Mouse (Mus musculus): Measurements from ENCODE around the gene Slc29a4. TPM values are rescaled to one million over a fixed set of nuclear protein-coding genes. Genes with fewer than 3 reads are reported as not detected.

The Slc29a4 gene
- polyA plus RNA-seq, 1 experiment from 2014 or later, result 50.9 TPM

GRCm38 (mm10) chr5:142719897-142720296 lies 27.6 kb downstream of the Slc29a4 start:
- no peak for ATAC-seq
- Histone ChIP-seq H3K9ac (no peak overlapping the region), H3K27ac (no peak overlapping the region), H3K4me2 (no peak overlapping the region), H3K27me3 (no peaks in the 10 kb centered on the region), H3K4me1 (peaks cover 4% of the 10 kb centered on the region; the same call in 1 of the 2 replicates), H3K4me3 (no peak overlapping the region), H3K9me3 (replicated peaks) (no peaks in the 10 kb centered on the region), H3K36me3 (ENCODE audit: poor library complexity, severe bottlenecking) (peaks cover 67% of the 10 kb centered on the region)
- WGBS, result 91% methylated on average over 13 of the region's 13 CpGs

GRCm38 (mm10) chr5:142723520-142724133 lies 31.3 kb downstream of the Slc29a4 start:
- no peaks in the 10 kb centered on the region for H3K9me3 ChIP-seq (replicated peaks)
- H3K27me3 ChIP-seq, result no peaks in the 10 kb centered on the region
- no peak overlapping the region; the same call in 1 of the 2 replicates for H3K27ac ChIP-seq
- no peak overlapping the region for H3K9ac ChIP-seq
- H3K4me2 ChIP-seq, result no peak overlapping the region
- peaks cover 81% of the 10 kb centered on the region for H3K36me3 ChIP-seq (ENCODE audit: poor library complexity, severe bottlenecking)
- peaks cover 4% of the 10 kb centered on the region; the same call in 1 of the 2 replicates for H3K4me1 ChIP-seq
- peak; percentile 70 for ATAC-seq
- H3K4me3 ChIP-seq, result no peak overlapping the region
- WGBS, result 13% methylated on average over 7 of the region's 7 CpGs

- WGBS, result 93% methylated on average over 7 of the region's 7 CpGs
These were observed 32.0 kb downstream of the Slc29a4 start for GRCm38 (mm10) chr5:142724265-142724664.

GRCm38 (mm10) chr5:142726748-142727147 lies 34.4 kb downstream of the Slc29a4 start:
- Histone ChIP-seq H3K4me2 (no peak overlapping the region), H3K4me1 (peaks cover 4% of the 10 kb centered on the region; the same call in 1 of the 2 replicates), H3K27me3 (no peaks in the 10 kb centered on the region), H3K9me3 (replicated peaks) (no peaks in the 10 kb centered on the region), H3K4me3 (no peak overlapping the region), H3K27ac (peak overlapping the region; percentile 40; the same call in 1 of the 2 replicates), H3K9ac (no peak overlapping the region), H3K36me3 (ENCODE audit: poor library complexity, severe bottlenecking) (peaks cover 85% of the 10 kb centered on the region)
- 90% methylated on average over 6 of the region's 6 CpGs for WGBS
- ATAC-seq, result no peak

More at GRCm38 (mm10) chr5:142724265-142724664, 32.0 kb downstream of the Slc29a4 start:
- no peaks in the 10 kb centered on the region for H3K27me3 ChIP-seq
- no peak for ATAC-seq
- peaks cover 4% of the 10 kb centered on the region; the same call in 1 of the 2 replicates for H3K4me1 ChIP-seq
- peaks cover 81% of the 10 kb centered on the region for H3K36me3 ChIP-seq (ENCODE audit: poor library complexity, severe bottlenecking)
- H3K9me3 ChIP-seq (replicated peaks), result no peaks in the 10 kb centered on the region
- H3K4me3 ChIP-seq, result no peak overlapping the region
- H3K4me2 ChIP-seq, result no peak overlapping the region
- no peak overlapping the region for H3K27ac ChIP-seq
- H3K9ac ChIP-seq, result no peak overlapping the region

GRCm38 (mm10) chr5:142728301-142728700 lies 36.0 kb downstream of the Slc29a4 start:
- 96% methylated on average over 16 of the region's 16 CpGs for WGBS
- Histone ChIP-seq H3K9me3 (replicated peaks) (no peaks in the 10 kb centered on the region), H3K9ac (no peak overlapping the region), H3K27me3 (no peaks in the 10 kb centered on the region), H3K4me1 (peaks cover 4% of the 10 kb centered on the region; the same call in 1 of the 2 replicates), H3K4me2 (no peak overlapping the region), H3K4me3 (no peak overlapping the region), H3K27ac (no peak overlapping the region), H3K36me3 (ENCODE audit: poor library complexity, severe bottlenecking) (peaks cover 92% of the 10 kb centered on the region)
- ATAC-seq, result no peak

GRCm38 (mm10) chr5:142730295-142730694 lies 38.0 kb downstream of the Slc29a4 start:
- H3K4me2 ChIP-seq, result no peak overlapping the region
- 94% methylated on average over 12 of the region's 12 CpGs for WGBS
- no peak for ATAC-seq
- no peaks in the 10 kb centered on the region for H3K4me1 ChIP-seq
- no peaks in the 10 kb centered on the region for H3K27me3 ChIP-seq
- no peaks in the 10 kb centered on the region for H3K9me3 ChIP-seq (replicated peaks)
- peaks cover 99% of the 10 kb centered on the region for H3K36me3 ChIP-seq (ENCODE audit: poor library complexity, severe bottlenecking)
- H3K4me3 ChIP-seq, result no peak overlapping the region
- no peak overlapping the region for H3K9ac ChIP-seq
- H3K27ac ChIP-seq, result no peak overlapping the region

- H3K36me3 ChIP-seq (ENCODE audit: poor library complexity, severe bottlenecking), result peaks cover 99% of the 10 kb centered on the region
These were observed 39.6 kb downstream of the Slc29a4 start for GRCm38 (mm10) chr5:142731916-142732315.

GRCm38 (mm10) chr5:142739941-142740340 lies 47.6 kb downstream of the Slc29a4 start:
- H3K36me3 ChIP-seq (ENCODE audit: poor library complexity, severe bottlenecking), result peaks cover 99% of the 10 kb centered on the region
- ATAC-seq, result no peak

More at GRCm38 (mm10) chr5:142731916-142732315, 39.6 kb downstream of the Slc29a4 start:
- ATAC-seq, result no peak
- H3K9ac ChIP-seq, result no peak overlapping the region
- H3K27me3 ChIP-seq, result no peaks in the 10 kb centered on the region
- H3K4me2 ChIP-seq, result no peak overlapping the region
- 94% methylated on average over 11 of the region's 11 CpGs for WGBS
- H3K4me3 ChIP-seq, result no peak overlapping the region
- no peak overlapping the region for H3K27ac ChIP-seq
- no peaks in the 10 kb centered on the region for H3K4me1 ChIP-seq
- H3K9me3 ChIP-seq (replicated peaks), result no peaks in the 10 kb centered on the region

GRCm38 (mm10) chr5:142747026-142747629 lies 54.8 kb downstream of the Slc29a4 start:
- no peaks in the 10 kb centered on the region for H3K4me1 ChIP-seq
- ATAC-seq, result no peak
- WGBS, result 76% methylated on average over 12 of the region's 12 CpGs
- no peaks in the 10 kb centered on the region for H3K27me3 ChIP-seq
- no peak overlapping the region for H3K9ac ChIP-seq
- H3K9me3 ChIP-seq (replicated peaks), result no peaks in the 10 kb centered on the region
- H3K4me3 ChIP-seq, result no peak overlapping the region
- peaks cover 97% of the 10 kb centered on the region for H3K36me3 ChIP-seq (ENCODE audit: poor library complexity, severe bottlenecking)
- H3K4me2 ChIP-seq, result no peak overlapping the region
- H3K27ac ChIP-seq, result no peak overlapping the region

More at GRCm38 (mm10) chr5:142739941-142740340, 47.6 kb downstream of the Slc29a4 start:
- Histone ChIP-seq H3K27ac (0 out of 2 replicates have a peak overlapping the region, but pooled peaks have one; percentile 26), H3K4me1 (no peaks in the 10 kb centered on the region), H3K9me3 (replicated peaks) (no peaks in the 10 kb centered on the region), H3K27me3 (no peaks in the 10 kb centered on the region), H3K9ac (no peak overlapping the region), H3K4me3 (no peak overlapping the region), H3K4me2 (no peak overlapping the region)
- 88% methylated on average over 8 of the region's 8 CpGs for WGBS

- ATAC-seq, result no peak
- no peak overlapping the region for H3K27ac ChIP-seq
- no peak overlapping the region for H3K9ac ChIP-seq
- no peak overlapping the region for H3K4me3 ChIP-seq
- H3K4me1 ChIP-seq, result no peaks in the 10 kb centered on the region
- 95% methylated on average over 11 of the region's 11 CpGs for WGBS
- H3K4me2 ChIP-seq, result no peak overlapping the region
- H3K36me3 ChIP-seq (ENCODE audit: poor library complexity, severe bottlenecking), result peaks cover 97% of the 10 kb centered on the region
- H3K27me3 ChIP-seq, result no peaks in the 10 kb centered on the region
- H3K9me3 ChIP-seq (replicated peaks), result no peaks in the 10 kb centered on the region
These were observed 57.9 kb downstream of the Slc29a4 start for GRCm38 (mm10) chr5:142750173-142750572.

- WGBS, result 54% methylated on average over 13 of the region's 13 CpGs
- peaks cover 98% of the 10 kb centered on the region for H3K36me3 ChIP-seq (ENCODE audit: poor library complexity, severe bottlenecking)
- H3K9me3 ChIP-seq (replicated peaks), result no peaks in the 10 kb centered on the region
- no peak for ATAC-seq
- H3K27ac ChIP-seq, result peak overlapping the region; percentile 35; the same call in 1 of the 2 replicates
- H3K4me2 ChIP-seq, result no peak overlapping the region
- no peak overlapping the region for H3K9ac ChIP-seq
- no peaks in the 10 kb centered on the region for H3K4me1 ChIP-seq
- no peak overlapping the region for H3K4me3 ChIP-seq
- no peaks in the 10 kb centered on the region for H3K27me3 ChIP-seq
These were observed 59.9 kb downstream of the Slc29a4 start for GRCm38 (mm10) chr5:142752241-142752640.

GRCm38 (mm10) chr5:142759786-142760185 lies 67.5 kb downstream of the Slc29a4 start:
- Histone ChIP-seq H3K9ac (no peak overlapping the region), H3K27me3 (no peaks in the 10 kb centered on the region), H3K27ac (no peak overlapping the region), H3K4me1 (peaks cover 24% of the 10 kb centered on the region), H3K4me3 (no peak overlapping the region), H3K4me2 (no peak overlapping the region), H3K36me3 (ENCODE audit: poor library complexity, severe bottlenecking) (peaks cover 100% of the 10 kb centered on the region), H3K9me3 (replicated peaks) (no peaks in the 10 kb centered on the region)
- no peak for ATAC-seq
- WGBS, result 87% methylated on average over 8 of the region's 8 CpGs

Data from forebrain, embryonic 13.5 days (tissue).